Mouse (Mus musculus): ENCODE data around the gene H13. TPM values are rescaled to one million over a fixed set of nuclear protein-coding genes. Genes with fewer than 3 reads are reported as not detected.
"Not testable (repeated sequence)": the region's sequence is repeated elsewhere in the genome, so short reads cannot be mapped to it uniquely, and the experiment has no call there.

The H13 gene
- total RNA-seq, 2 experiments from 2014 or later = 20.8 to 32.9 TPM

DNA sequence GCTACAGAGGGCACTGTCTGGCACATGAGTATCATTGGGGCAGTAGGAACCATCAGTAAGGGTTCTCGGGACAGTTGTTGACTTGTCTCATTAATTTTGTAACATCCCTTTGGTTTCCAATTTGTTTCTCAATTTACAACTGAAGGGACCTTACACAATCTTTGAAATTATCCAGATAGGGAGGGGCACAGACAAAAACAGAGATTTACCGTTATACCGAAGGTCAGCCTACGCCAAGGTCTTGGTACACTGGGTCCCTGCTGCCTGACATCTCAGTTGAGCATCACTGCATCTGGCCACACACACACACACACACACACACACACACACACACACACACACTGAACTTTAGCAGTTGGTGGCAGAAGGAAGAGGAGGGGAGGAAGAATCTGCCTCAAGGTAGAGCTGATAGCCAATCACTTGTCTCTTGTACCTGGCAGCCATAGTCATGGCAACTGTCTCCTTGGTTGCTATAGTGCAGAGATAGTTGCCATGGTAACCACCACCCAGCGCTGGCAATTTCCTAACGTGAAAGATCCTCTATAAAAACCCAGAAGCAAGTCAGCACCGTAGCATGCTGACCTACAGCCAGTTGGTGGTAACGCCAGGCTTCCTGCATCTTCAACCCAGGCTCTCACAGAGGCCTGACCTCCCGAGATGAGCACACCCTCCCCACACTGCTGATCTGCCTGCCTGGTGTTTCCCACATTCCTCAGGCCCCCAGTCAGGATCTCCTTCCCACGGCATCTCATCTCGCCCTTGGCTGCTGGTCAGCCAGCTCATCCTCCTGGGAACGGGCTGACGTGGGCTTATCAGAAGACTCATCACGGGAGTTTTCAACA lies 15.2 kb upstream of the H13 start:
- ATAC-seq (replicated peaks; ENCODE audit: low FRiP score, poor library complexity, severe bottlenecking) = no peak

GRCm38 (mm10) chr2:152657398-152657797 lies 11.9 kb upstream of the H13 start:
- ATAC-seq (replicated peaks; ENCODE audit: low FRiP score, poor library complexity, severe bottlenecking) = no peak

DNA sequence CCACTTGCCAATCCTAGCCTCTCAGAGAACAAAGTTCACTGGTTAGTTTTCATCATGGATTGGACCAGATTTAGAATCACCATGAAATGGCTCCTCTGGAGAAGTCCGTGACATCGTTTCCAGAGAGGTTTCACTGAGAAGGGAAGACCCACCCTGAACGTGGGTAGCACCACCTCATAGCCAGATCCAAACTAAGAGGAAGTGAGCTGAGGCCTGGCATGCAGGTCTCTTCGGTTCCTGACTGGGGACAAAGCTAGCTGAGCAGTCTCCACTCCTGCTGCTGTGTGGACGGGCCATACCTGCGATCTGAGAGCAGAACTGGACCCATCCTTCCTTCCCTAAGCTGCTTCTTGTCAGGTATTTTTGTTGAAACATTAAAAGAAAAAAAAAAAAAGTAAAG lies 8.1 kb upstream of the H13 start:
- no peak for ATAC-seq (replicated peaks; ENCODE audit: low FRiP score, poor library complexity, severe bottlenecking)

GRCm38 (mm10) chr2:152666191-152666590 lies 3.1 kb upstream of the H13 start:
- ATAC-seq (replicated peaks; ENCODE audit: low FRiP score, poor library complexity, severe bottlenecking) = not testable (repeated sequence)

- ATAC-seq (replicated peaks; ENCODE audit: low FRiP score, poor library complexity, severe bottlenecking) = peak; percentile 51
Measured at GRCm38 (mm10) chr2:152669639-152670484, 601 bp downstream of the H13 start.

- ATAC-seq (replicated peaks; ENCODE audit: low FRiP score, poor library complexity, severe bottlenecking) = no peak
Measured at GRCm38 (mm10) chr2:152670983-152671641, 1.9 kb downstream of the H13 start.

- peak; percentile 23; the same call in 1 of the 2 replicates for ATAC-seq (replicated peaks; ENCODE audit: low FRiP score, poor library complexity, severe bottlenecking)
Measured at GRCm38 (mm10) chr2:152671642-152671999, 2.4 kb downstream of the H13 start.

DNA sequence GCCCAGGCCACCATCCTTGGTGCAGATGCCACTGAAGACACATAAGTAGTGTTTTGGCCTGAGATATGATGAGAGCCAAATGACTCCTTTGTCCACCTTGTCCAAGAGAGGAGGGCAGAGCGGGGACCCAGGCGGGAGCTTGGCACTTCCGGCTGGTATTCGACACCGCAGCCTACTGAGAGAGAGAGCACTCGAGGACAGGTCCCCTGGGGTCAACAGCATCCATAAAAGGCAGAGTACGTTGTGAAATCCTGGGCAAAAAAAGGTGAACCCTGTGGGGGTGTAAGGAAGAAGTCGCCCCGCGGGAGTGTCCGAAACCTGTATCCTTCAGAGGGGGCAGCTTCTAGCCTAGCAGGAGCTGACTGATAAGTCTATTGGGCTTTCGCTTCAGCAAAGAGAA lies 2.9 kb downstream of the H13 start:
- no peak for ATAC-seq (replicated peaks; ENCODE audit: low FRiP score, poor library complexity, severe bottlenecking)

GRCm38 (mm10) chr2:152674148-152674547 lies 4.9 kb downstream of the H13 start:
- ATAC-seq (replicated peaks; ENCODE audit: low FRiP score, poor library complexity, severe bottlenecking) = no peak

GRCm38 (mm10) chr2:152675252-152675791 lies 6.1 kb downstream of the H13 start:
- no peak for ATAC-seq (replicated peaks; ENCODE audit: low FRiP score, poor library complexity, severe bottlenecking)

DNA sequence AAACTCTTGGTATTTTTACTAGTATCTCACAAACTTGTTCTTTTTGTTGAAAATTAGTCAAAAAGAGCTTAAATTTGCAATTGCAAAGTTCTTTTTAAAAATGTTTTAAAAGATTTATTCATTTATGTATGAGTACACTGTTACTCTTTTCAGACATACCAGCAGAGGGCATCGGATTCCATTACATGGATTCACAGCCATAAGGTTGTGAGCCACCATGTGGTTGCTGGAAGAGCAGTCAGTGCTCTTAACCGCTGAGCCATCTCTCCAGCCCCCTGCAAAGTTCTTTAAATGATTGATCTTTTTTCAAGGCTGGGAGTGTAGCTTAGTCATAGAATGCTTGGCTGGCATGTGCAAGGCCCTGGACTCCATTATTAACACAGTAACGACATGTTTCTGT lies 9.0 kb downstream of the H13 start:
- ATAC-seq (replicated peaks; ENCODE audit: low FRiP score, poor library complexity, severe bottlenecking) = no peak

DNA sequence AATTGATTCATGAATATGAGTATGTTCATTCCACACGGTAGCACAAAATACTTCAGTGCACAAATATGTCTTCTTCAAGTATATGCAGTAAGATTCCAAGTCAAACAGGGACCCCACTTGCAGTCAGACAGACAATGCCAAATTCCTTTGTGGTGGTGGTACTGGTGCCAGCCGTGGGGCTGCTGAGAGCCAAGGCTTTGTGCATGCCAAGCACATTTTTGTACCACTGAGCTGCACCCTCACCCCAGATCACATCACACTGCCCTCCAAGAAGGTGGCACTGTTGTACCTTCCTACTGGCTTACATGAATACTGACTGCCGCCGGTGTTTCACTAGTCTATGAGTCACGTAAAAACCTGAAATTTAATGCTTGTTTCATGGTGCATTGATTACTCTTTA lies 9.7 kb downstream of the H13 start:
- ATAC-seq (replicated peaks; ENCODE audit: low FRiP score, poor library complexity, severe bottlenecking) = no peak

GRCm38 (mm10) chr2:152679701-152680355 lies 10.6 kb downstream of the H13 start:
- no peak for ATAC-seq (replicated peaks; ENCODE audit: low FRiP score, poor library complexity, severe bottlenecking)

GRCm38 (mm10) chr2:152683086-152683485 lies 13.8 kb downstream of the H13 start:
- no peak for ATAC-seq (replicated peaks; ENCODE audit: low FRiP score, poor library complexity, severe bottlenecking)

- no peak for ATAC-seq (replicated peaks; ENCODE audit: low FRiP score, poor library complexity, severe bottlenecking)
Measured at GRCm38 (mm10) chr2:152686399-152686798, 17.1 kb downstream of the H13 start.

GRCm38 (mm10) chr2:152686806-152687267 lies 17.6 kb downstream of the H13 start, which contains the start of gene Mcts2:
Gene Mcts2 (plus strand): TSS chr2:152687035.
- ATAC-seq (replicated peaks; ENCODE audit: low FRiP score, poor library complexity, severe bottlenecking) = no peak

- no peak for ATAC-seq (replicated peaks; ENCODE audit: low FRiP score, poor library complexity, severe bottlenecking)
Measured at GRCm38 (mm10) chr2:152691564-152692217, 22.4 kb downstream of the H13 start.

GRCm38 (mm10) chr2:152693233-152693632 lies 24.0 kb downstream of the H13 start:
- ATAC-seq (replicated peaks; ENCODE audit: low FRiP score, poor library complexity, severe bottlenecking) = peak; percentile 68

DNA sequence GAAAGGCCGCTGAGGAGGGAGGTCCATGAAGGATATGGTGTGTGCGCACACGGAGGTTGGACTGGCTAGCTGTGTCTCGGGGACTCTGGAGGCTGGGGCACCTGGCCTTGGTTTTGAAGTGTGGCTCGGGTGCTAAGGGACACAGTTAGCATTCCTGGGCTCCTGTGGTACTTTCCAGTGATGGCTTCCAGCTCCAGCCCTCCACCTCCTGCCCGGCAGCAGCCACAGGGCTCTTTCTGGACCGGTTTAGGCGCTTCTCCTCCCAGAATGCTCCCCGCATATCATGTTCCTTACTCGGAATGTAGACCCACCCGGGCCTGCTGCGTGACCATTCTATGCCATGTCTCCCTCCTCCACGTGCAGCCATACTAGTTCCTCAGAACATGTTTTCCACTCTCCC lies 24.5 kb downstream of the H13 start:
- no peak for ATAC-seq (replicated peaks; ENCODE audit: low FRiP score, poor library complexity, severe bottlenecking)
